Mouse (Mus musculus): Measurements from ENCODE around the gene Gid8. TPM values are rescaled to one million over a fixed set of nuclear protein-coding genes. Genes with fewer than 3 reads are reported as not detected.

Gene Gid8
- polyA plus RNA-seq, 1 experiment from 2014 or later, result 54.2 TPM

DNA sequence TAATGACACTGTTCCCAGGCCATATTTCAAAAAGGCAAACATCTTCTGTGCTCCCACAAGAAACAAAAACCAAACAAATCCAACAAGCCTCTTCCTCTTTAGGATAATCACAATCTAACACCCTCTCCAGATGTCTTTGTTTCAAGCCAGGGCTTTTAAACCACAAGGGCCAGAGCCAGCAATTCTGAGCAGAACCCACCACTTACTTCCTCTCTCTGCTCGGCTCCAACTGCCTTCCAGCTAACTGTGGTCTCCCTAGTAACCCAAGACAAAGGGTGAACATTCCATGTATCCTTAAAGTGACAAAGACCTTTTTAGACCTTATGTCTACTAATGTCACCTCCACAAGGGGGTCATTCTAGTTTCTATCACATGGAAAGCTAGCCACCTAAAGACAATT, 17.3 kb upstream of the Gid8 start:
- 0% methylated on average over 1 of the region's 1 CpGs for WGBS (ENCODE audit: insufficient replicate concordance)
- Histone ChIP-seq H3K27ac (ENCODE audit: low read depth, low read length) (no peak overlapping the region), H3K9me3 (replicated peaks; ENCODE audit: control insufficient read depth, low read length) (no peaks in the 10 kb centered on the region), H3K27me3 (ENCODE audit: control insufficient read depth, insufficient read depth, low read length) (no peaks in the 10 kb centered on the region), H3K4me3 (ENCODE audit: low read depth, low read length) (no peak overlapping the region), H3K9ac (ENCODE audit: low read depth, low read length) (no peak overlapping the region), H3K4me2 (peak overlapping the region; percentile 35), H3K36me3 (ENCODE audit: control insufficient read depth, insufficient read depth, low read length) (peaks cover 26% of the 10 kb centered on the region), H3K4me1 (ENCODE audit: control insufficient read depth, insufficient read depth, low read length) (peaks cover 3% of the 10 kb centered on the region)
- ATAC-seq (replicated peaks; ENCODE audit: insufficient number of reproducible peaks, low FRiP score, low TSS enrichment), result no peak

DNA sequence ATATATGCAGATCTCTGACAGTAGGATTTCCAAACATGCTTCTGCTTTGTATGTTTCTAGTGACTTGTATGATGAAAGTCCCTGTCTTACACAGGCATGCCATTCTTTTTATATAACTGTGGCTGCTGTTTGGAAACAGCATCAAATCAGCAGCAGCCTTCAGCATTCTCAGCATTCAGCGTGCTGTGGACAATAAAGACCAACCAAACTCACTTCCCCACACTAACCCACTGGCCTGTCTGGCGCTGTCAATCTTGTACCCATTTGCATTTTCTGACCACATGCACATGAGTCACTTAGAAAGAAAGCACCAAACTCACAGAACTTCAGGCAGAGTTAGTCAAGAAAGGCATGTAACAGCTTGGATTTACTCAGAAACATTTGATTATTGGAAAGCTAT, 14.7 kb upstream of the Gid8 start:
- WGBS (ENCODE audit: insufficient replicate concordance), result 85% methylated on average over 2 of the region's 2 CpGs
- H3K9me3 ChIP-seq (replicated peaks; ENCODE audit: control insufficient read depth, low read length), result no peaks in the 10 kb centered on the region
- no peak overlapping the region for H3K4me3 ChIP-seq (ENCODE audit: low read depth, low read length)
- H3K27me3 ChIP-seq (ENCODE audit: control insufficient read depth, insufficient read depth, low read length), result no peaks in the 10 kb centered on the region
- ATAC-seq (replicated peaks; ENCODE audit: insufficient number of reproducible peaks, low FRiP score, low TSS enrichment), result no peak
- H3K9ac ChIP-seq (ENCODE audit: low read depth, low read length), result no peak overlapping the region
- H3K27ac ChIP-seq (ENCODE audit: low read depth, low read length), result no peak overlapping the region
- H3K4me1 ChIP-seq (ENCODE audit: control insufficient read depth, insufficient read depth, low read length), result peaks cover 10% of the 10 kb centered on the region
- peaks cover 6% of the 10 kb centered on the region for H3K36me3 ChIP-seq (ENCODE audit: control insufficient read depth, insufficient read depth, low read length)
- H3K4me2 ChIP-seq, result no peak overlapping the region

DNA sequence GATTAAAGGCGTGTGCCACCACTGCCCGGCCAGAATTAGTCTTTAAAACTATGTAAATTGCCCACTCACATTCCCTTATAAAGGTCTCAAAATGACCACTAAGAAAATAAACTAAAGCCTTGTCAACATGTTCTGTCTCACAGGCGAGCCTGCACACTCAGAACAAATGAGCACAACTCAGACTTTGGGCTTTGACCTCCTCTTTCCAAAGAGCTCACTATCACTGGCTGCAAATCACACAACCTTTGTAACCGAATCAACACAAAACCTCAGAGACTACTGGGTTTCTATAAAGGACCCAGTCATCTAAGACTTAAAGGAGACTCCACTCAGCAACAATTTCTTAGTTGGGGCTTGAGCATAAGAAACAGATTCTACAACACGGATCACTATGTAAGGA, 9.5 kb upstream of the Gid8 start:
- Histone ChIP-seq H3K9ac (ENCODE audit: low read depth, low read length) (peak overlapping the region; percentile 95), H3K4me2 (peak overlapping the region; percentile 99), H3K36me3 (ENCODE audit: control insufficient read depth, insufficient read depth, low read length) (no peaks in the 10 kb centered on the region), H3K4me3 (ENCODE audit: low read depth, low read length) (peak overlapping the region; percentile 82), H3K27me3 (ENCODE audit: control insufficient read depth, insufficient read depth, low read length) (no peaks in the 10 kb centered on the region), H3K9me3 (replicated peaks; ENCODE audit: control insufficient read depth, low read length) (no peaks in the 10 kb centered on the region), H3K4me1 (ENCODE audit: control insufficient read depth, insufficient read depth, low read length) (peaks cover 30% of the 10 kb centered on the region), H3K27ac (ENCODE audit: low read depth, low read length) (no peak overlapping the region)
- WGBS (ENCODE audit: insufficient replicate concordance), result 72% methylated on average over 5 of the region's 5 CpGs
- ATAC-seq (replicated peaks; ENCODE audit: insufficient number of reproducible peaks, low FRiP score, low TSS enrichment), result no peak

DNA sequence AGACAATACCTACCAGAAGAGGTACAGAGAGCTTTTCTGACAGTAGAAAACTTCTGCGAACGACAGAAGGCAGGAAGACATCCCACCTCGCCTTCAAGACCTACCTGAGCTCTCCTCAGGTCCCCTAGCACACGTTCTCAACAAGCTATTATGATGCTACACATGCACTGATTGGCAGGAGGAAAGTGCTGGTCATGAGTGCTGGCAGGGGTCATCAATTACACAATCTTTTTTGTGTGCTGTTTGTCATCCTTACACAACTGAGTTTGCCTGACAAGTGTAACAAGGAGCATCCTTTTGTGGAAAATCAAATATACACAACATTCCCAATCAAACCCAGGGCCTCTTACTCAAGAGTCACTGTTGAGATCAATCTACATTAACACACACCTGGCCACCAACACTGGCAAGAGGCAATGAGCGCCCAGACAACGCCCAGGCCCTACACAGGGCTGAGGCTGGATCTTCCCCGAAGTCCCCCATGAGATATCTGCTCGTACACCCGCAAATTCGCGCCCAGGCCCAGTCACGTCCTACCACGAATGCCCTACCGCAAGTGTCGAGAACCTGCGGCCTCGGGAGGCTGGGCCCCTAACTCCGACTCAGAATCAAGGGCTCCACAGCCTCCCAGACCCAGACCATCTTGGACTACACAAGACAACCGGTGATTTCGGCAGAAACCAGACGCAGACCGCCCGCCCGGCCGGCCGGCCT, 8.7 kb upstream of the Gid8 start:
- Histone ChIP-seq H3K4me2 (peak overlapping the region; percentile 99), H3K9me3 (replicated peaks; ENCODE audit: control insufficient read depth, low read length) (no peaks in the 10 kb centered on the region), H3K4me3 (ENCODE audit: low read depth, low read length) (peak overlapping the region; percentile 82), H3K36me3 (ENCODE audit: control insufficient read depth, insufficient read depth, low read length) (no peaks in the 10 kb centered on the region), H3K27me3 (ENCODE audit: control insufficient read depth, insufficient read depth, low read length) (no peaks in the 10 kb centered on the region), H3K9ac (ENCODE audit: low read depth, low read length) (peak overlapping the region; percentile 95), H3K4me1 (ENCODE audit: control insufficient read depth, insufficient read depth, low read length) (peaks cover 30% of the 10 kb centered on the region), H3K27ac (ENCODE audit: low read depth, low read length) (peak overlapping the region; percentile 96)
- 4% methylated on average over 26 of the region's 26 CpGs for WGBS (ENCODE audit: insufficient replicate concordance)
- ATAC-seq (replicated peaks; ENCODE audit: insufficient number of reproducible peaks, low FRiP score, low TSS enrichment), result no peak; the same call in 1 of the 2 replicates

- ATAC-seq (replicated peaks; ENCODE audit: insufficient number of reproducible peaks, low FRiP score, low TSS enrichment), result peak; percentile 94
Observed at GRCm38 (mm10) chr2:180701767-180702621, 7.9 kb upstream of the Gid8 start.

GRCm38 (mm10) chr2:180702701-180703149, 7.2 kb upstream of the Gid8 start:
- Histone ChIP-seq H3K27ac (ENCODE audit: low read depth, low read length) (peak overlapping the region; percentile 96), H3K9me3 (replicated peaks; ENCODE audit: control insufficient read depth, low read length) (no peaks in the 10 kb centered on the region), H3K4me2 (peak overlapping the region; percentile 99), H3K4me3 (ENCODE audit: low read depth, low read length) (peak overlapping the region; percentile 82), H3K36me3 (ENCODE audit: control insufficient read depth, insufficient read depth, low read length) (no peaks in the 10 kb centered on the region), H3K27me3 (ENCODE audit: control insufficient read depth, insufficient read depth, low read length) (no peaks in the 10 kb centered on the region), H3K9ac (ENCODE audit: low read depth, low read length) (peak overlapping the region; percentile 95), H3K4me1 (ENCODE audit: control insufficient read depth, insufficient read depth, low read length) (peaks cover 30% of the 10 kb centered on the region)
- ATAC-seq (replicated peaks; ENCODE audit: insufficient number of reproducible peaks, low FRiP score, low TSS enrichment), result no peak
- WGBS (ENCODE audit: insufficient replicate concordance), result 26% methylated on average over 4 of the region's 4 CpGs

More at GRCm38 (mm10) chr2:180701767-180702621, 7.9 kb upstream of the Gid8 start:
- Histone ChIP-seq H3K4me3 (ENCODE audit: low read depth, low read length) (peak overlapping the region; percentile 82), H3K27ac (ENCODE audit: low read depth, low read length) (peak overlapping the region; percentile 96), H3K9ac (ENCODE audit: low read depth, low read length) (peak overlapping the region; percentile 95), H3K4me1 (ENCODE audit: control insufficient read depth, insufficient read depth, low read length) (peaks cover 30% of the 10 kb centered on the region), H3K9me3 (replicated peaks; ENCODE audit: control insufficient read depth, low read length) (no peaks in the 10 kb centered on the region), H3K4me2 (peak overlapping the region; percentile 99), H3K27me3 (ENCODE audit: control insufficient read depth, insufficient read depth, low read length) (no peaks in the 10 kb centered on the region), H3K36me3 (ENCODE audit: control insufficient read depth, insufficient read depth, low read length) (no peaks in the 10 kb centered on the region)
- under 1% methylated on average over 66 of the region's 66 CpGs for WGBS (ENCODE audit: insufficient replicate concordance)

- WGBS (ENCODE audit: insufficient replicate concordance), result 68% methylated on average over 5 of the region's 5 CpGs
- H3K9ac ChIP-seq (ENCODE audit: low read depth, low read length), result no peak overlapping the region
- H3K4me1 ChIP-seq (ENCODE audit: control insufficient read depth, insufficient read depth, low read length), result peaks cover 30% of the 10 kb centered on the region
- no peaks in the 10 kb centered on the region for H3K36me3 ChIP-seq (ENCODE audit: control insufficient read depth, insufficient read depth, low read length)
- H3K4me3 ChIP-seq (ENCODE audit: low read depth, low read length), result no peak overlapping the region
- no peaks in the 10 kb centered on the region for H3K27me3 ChIP-seq (ENCODE audit: control insufficient read depth, insufficient read depth, low read length)
- no peak for ATAC-seq (replicated peaks; ENCODE audit: insufficient number of reproducible peaks, low FRiP score, low TSS enrichment)
- peak overlapping the region; percentile 99 for H3K4me2 ChIP-seq
- H3K27ac ChIP-seq (ENCODE audit: low read depth, low read length), result no peak overlapping the region
- no peaks in the 10 kb centered on the region for H3K9me3 ChIP-seq (replicated peaks; ENCODE audit: control insufficient read depth, low read length)
Observed at GRCm38 (mm10) chr2:180703175-180703574, 6.7 kb upstream of the Gid8 start.

GRCm38 (mm10) chr2:180703645-180704359, 6.1 kb upstream of the Gid8 start:
- Histone ChIP-seq H3K27me3 (ENCODE audit: control insufficient read depth, insufficient read depth, low read length) (no peaks in the 10 kb centered on the region), H3K4me2 (no peak overlapping the region), H3K36me3 (ENCODE audit: control insufficient read depth, insufficient read depth, low read length) (no peaks in the 10 kb centered on the region), H3K4me3 (ENCODE audit: low read depth, low read length) (no peak overlapping the region), H3K27ac (ENCODE audit: low read depth, low read length) (no peak overlapping the region), H3K9me3 (replicated peaks; ENCODE audit: control insufficient read depth, low read length) (no peaks in the 10 kb centered on the region), H3K9ac (ENCODE audit: low read depth, low read length) (no peak overlapping the region), H3K4me1 (ENCODE audit: control insufficient read depth, insufficient read depth, low read length) (peaks cover 36% of the 10 kb centered on the region)
- ATAC-seq (replicated peaks; ENCODE audit: insufficient number of reproducible peaks, low FRiP score, low TSS enrichment), result no peak
- WGBS (ENCODE audit: insufficient replicate concordance), result 75% methylated on average over 3 of the region's 3 CpGs

All from heart, embryonic 11.5 days (tissue).